Mouse (Mus musculus) MEL (cell line): ENCODE results near the gene Crbn. TPM values are rescaled to one million over a fixed set of nuclear protein-coding genes. Genes with fewer than 3 reads are reported as not detected.

Experiments
- DNase-seq: peaks from one replicate; pipeline ENCODE4 v3.0.0; 2011; ENCODE audit warnings: low read depth, low spot score
- H3K27ac ChIP-seq: 2 replicates; pipeline ENCODE4 v1.5.1; 2012; ENCODE audit warnings: low read depth, mild to moderate bottlenecking, control low read depth, low read length, moderate library complexity; ENCODE audit not compliant: control insufficient read depth
- H3K27me3 ChIP-seq, 2 experiments: fragments of 150-350 bp in 1 of 2; sonication (generic) in 1 of 2; 2 replicates each; pipeline ENCODE4 v1.6.1; 2012; ENCODE audit warnings: low read length in 2 of 2, mild to moderate bottlenecking in 2 of 2, improper control_type of control experiment in 1 of 2, moderate library complexity in 1 of 2; ENCODE audit not compliant: insufficient read depth in 2 of 2, control insufficient read depth in 1 of 2
- H3K36me3 ChIP-seq, 2 experiments: 2 replicates each; pipeline ENCODE4 v1.6.1; 2012 to 2014; ENCODE audit warnings: low read length in 2 of 2, improper control_type of control experiment in 1 of 2, inconsistent platforms in 1 of 2, mild to moderate bottlenecking in 1 of 2; ENCODE audit not compliant: insufficient read depth in 2 of 2, control insufficient read depth in 1 of 2
- H3K4me1 ChIP-seq, 2 experiments: fragments of 150-350 bp in 1 of 2; sonication (generic) in 1 of 2; 2 replicates each; pipeline ENCODE4 v1.6.1; 2012; ENCODE audit warnings: low read length in 2 of 2, improper control_type of control experiment in 1 of 2, mild to moderate bottlenecking in 1 of 2; ENCODE audit not compliant: insufficient read depth in 2 of 2, control insufficient read depth in 1 of 2
- H3K4me3 ChIP-seq, 2 experiments: fragments of 150-350 bp in 1 of 2; sonication (generic) in 1 of 2; 2 replicates each; pipeline ENCODE4 v1.5.1; 2012; ENCODE audit warnings: low read depth in 2 of 2, low read length in 2 of 2, mild to moderate bottlenecking in 2 of 2, moderate library complexity in 2 of 2, control low read depth in 1 of 2, improper control_type of control experiment in 1 of 2; ENCODE audit not compliant: control insufficient read depth in 1 of 2, insufficient read depth in 1 of 2
- H3K79me2 ChIP-seq: 2 replicates; pipeline ENCODE4 v1.6.1; 2012; ENCODE audit warnings: mild to moderate bottlenecking, low read length, moderate library complexity; ENCODE audit not compliant: control insufficient read depth, poor library complexity, insufficient read depth
- H3K9ac ChIP-seq: 2 replicates; pipeline ENCODE4 v1.6.1; 2012; ENCODE audit warnings: low read depth, mild to moderate bottlenecking, control low read depth, low read length, moderate library complexity; ENCODE audit not compliant: control insufficient read depth, poor library complexity, severe bottlenecking
- H3K9me3 ChIP-seq: fragments of 150-350 bp; sonication (generic); replicated peaks from 2 replicates; pipeline ENCODE4 v1.6.1; 2012; ENCODE audit warnings: mild to moderate bottlenecking, low read length, improper control_type of control experiment, moderate library complexity; ENCODE audit not compliant: insufficient read depth
- MAX ChIP-seq: IDR thresholded peaks from 2 replicates; pipeline ENCODE4 v1.6.1; 2011; ENCODE audit warnings: low read length, improper control_type of control experiment
- TAL1 ChIP-seq: IDR thresholded peaks from 2 replicates; pipeline ENCODE4 v1.6.1; 2012; ENCODE audit warnings: mild to moderate bottlenecking, inconsistent platforms, low read length, moderate library complexity, mixed read lengths
- TCF12 ChIP-seq: IDR thresholded peaks from 2 replicates; pipeline ENCODE4 v1.6.1; 2014; ENCODE audit warnings: low read depth, mild to moderate bottlenecking, inconsistent platforms, low read length, improper control_type of control experiment, moderate library complexity
- ZKSCAN1 ChIP-seq: IDR thresholded peaks from 2 replicates; pipeline ENCODE4 v1.6.1; 2012; ENCODE audit warnings: low read depth, mild to moderate bottlenecking, inconsistent platforms, low read length, improper control_type of control experiment, moderate library complexity
- ZMIZ1 ChIP-seq: IDR thresholded peaks from 2 replicates; pipeline ENCODE4 v1.6.1; 2012; ENCODE audit warnings: low read depth, mild to moderate bottlenecking, inconsistent platforms, low read length, improper control_type of control experiment, moderate library complexity
- ZNF384 ChIP-seq: IDR thresholded peaks from 2 replicates; pipeline ENCODE4 v1.6.1; 2012; ENCODE audit warnings: low read depth, mild to moderate bottlenecking, inconsistent platforms, low read length, improper control_type of control experiment
- polyA plus RNA-seq, 2 experiments: library from polyadenylated mRNA; stranded (reverse) in 1 of 2; unstranded in 1 of 2; fragments of >175 nt in 1 of 2; fragments of >200 nt in 1 of 2; gene quantifications; 2 replicates each; pipeline versions ENCODE4 v1.2.1 to v1.2.4; 2012; ENCODE audit warnings: low replicate concordance in 2 of 2, low read depth in 1 of 2; ENCODE audit not compliant: insufficient read length in 2 of 2, insufficient read depth in 1 of 2, missing spikeins in 1 of 2
- total RNA-seq: library from RNA; depleted of rRNA; stranded (reverse); fragments of 300-350 nt; gene quantifications from 2 replicates; pipeline ENCODE4 v1.2.3, GENCODE M21; 2012; rRNA removed

Gene Crbn
- total and polyA plus RNA-seq, 3 experiments, result 17.0 to 21.0 TPM; not detected in 1

GRCm38 (mm10) chr6:106738229-106738628 lies 61.6 kb downstream of the Crbn start:
- Histone ChIP-seq H3K9ac (no peak overlapping the region), H3K79me2 (no peaks in the 10 kb centered on the region), H3K4me1 (no peaks in the 10 kb centered on the region), H3K27me3 (no peaks in the 10 kb centered on the region), H3K9me3 (no peaks in the 10 kb centered on the region), H3K27ac (no peak overlapping the region), H3K36me3 (no peaks in the 10 kb centered on the region), H3K4me3 (no peak overlapping the region)
- no peak for DNase-seq
- TF ChIP-seq ZNF384, result no peak

- no peak for TF ChIP-seq TCF12
- TF ChIP-seq ZKSCAN1, result no peak
- TF ChIP-seq ZMIZ1, result no peak
- TF ChIP-seq TAL1, result no peak
- TF ChIP-seq MAX, result no peak
- no peak overlapping the region for H3K27ac ChIP-seq
- peaks cover 0 to 12% of the 10 kb centered on the region in 2 experiments; a peak in 2 of 4 replicates for H3K36me3 ChIP-seq
- no peaks in the 10 kb centered on the region for H3K79me2 ChIP-seq
- peaks cover 4 to 9% of the 10 kb centered on the region in 2 experiments; a peak in 3 of 4 replicates for H3K4me1 ChIP-seq
- no peaks in the 10 kb centered on the region for H3K27me3 ChIP-seq
- H3K9ac ChIP-seq, result no peak overlapping the region
- no peaks in the 10 kb centered on the region for H3K9me3 ChIP-seq
- DNase-seq, result no peak
- H3K4me3 ChIP-seq, result no peak overlapping the region
Observed at GRCm38 (mm10) chr6:106732563-106732962, 67.3 kb downstream of the Crbn start.

Other genes starting within 250 kb of the Crbn start
- not detected in 2 replicates for gene Il5ra, start 51.0 kb downstream of the Crbn start, total RNA-seq
- gene Il5ra, start 51.0 kb downstream of the Crbn start, polyA plus RNA-seq, result under 1 TPM in 1 of 2 experiments, not detected in 1; 0.10 TPM
- gene Trnt1, start 31.0 kb downstream of the Crbn start, total RNA-seq, result 107 and 131 TPM in 2 replicates
- 10 to 100 TPM; 63.9 to 87.1 TPM for gene Trnt1, start 31.0 kb downstream of the Crbn start, polyA plus RNA-seq